Mouse (Mus musculus): ENCODE measurements around the gene Scnn1a.

Gene Scnn1a

GRCm38 (mm10) chr6:125361467-125362291 lies 41.2 kb downstream of the Scnn1a start:
- DNase-seq (ENCODE audit: low read depth, low spot score): no peak

GRCm38 (mm10) chr6:125363021-125363420 lies 42.6 kb downstream of the Scnn1a start:
- no peak for DNase-seq (ENCODE audit: low read depth, low spot score)

- DNase-seq (ENCODE audit: low read depth, low spot score): no peak
These were observed 43.2 kb downstream of the Scnn1a start for GRCm38 (mm10) chr6:125363451-125364242.

- DNase-seq (ENCODE audit: low read depth, low spot score): no peak
These were observed 44.0 kb downstream of the Scnn1a start for GRCm38 (mm10) chr6:125364448-125364847.

GRCm38 (mm10) chr6:125365522-125365921 lies 45.1 kb downstream of the Scnn1a start:
- DNase-seq (ENCODE audit: low read depth, low spot score): no peak

GRCm38 (mm10) chr6:125366133-125366532 lies 45.7 kb downstream of the Scnn1a start:
- DNase-seq (ENCODE audit: low read depth, low spot score): no peak

- no peak for DNase-seq (ENCODE audit: low read depth, low spot score)
These were observed 47.4 kb downstream of the Scnn1a start for GRCm38 (mm10) chr6:125367758-125368371.

- no peak for DNase-seq (ENCODE audit: low read depth, low spot score)
These were observed 56.6 kb downstream of the Scnn1a start for GRCm38 (mm10) chr6:125377042-125377441.

- no peak for DNase-seq (ENCODE audit: low read depth, low spot score)
These were observed 57.4 kb downstream of the Scnn1a start for GRCm38 (mm10) chr6:125377582-125378451.

GRCm38 (mm10) chr6:125378621-125379020 lies 58.2 kb downstream of the Scnn1a start:
- DNase-seq (ENCODE audit: low read depth, low spot score): no peak

GRCm38 (mm10) chr6:125379781-125380180 lies 59.3 kb downstream of the Scnn1a start:
- DNase-seq (ENCODE audit: low read depth, low spot score): no peak

GRCm38 (mm10) chr6:125380372-125381360 lies 60.2 kb downstream of the Scnn1a start, which contains the start of gene Plekhg6:
Gene Plekhg6 (minus strand): TSS chr6:125380793.
- DNase-seq (ENCODE audit: low read depth, low spot score): no peak

GRCm38 (mm10) chr6:125382024-125382423 lies 61.6 kb downstream of the Scnn1a start:
- DNase-seq (ENCODE audit: low read depth, low spot score): no peak

- DNase-seq (ENCODE audit: low read depth, low spot score): no peak
These were observed 64.9 kb downstream of the Scnn1a start for GRCm38 (mm10) chr6:125385066-125385974.

GRCm38 (mm10) chr6:125386080-125386479 lies 65.6 kb downstream of the Scnn1a start:
- DNase-seq (ENCODE audit: low read depth, low spot score): no peak

GRCm38 (mm10) chr6:125389853-125390252 lies 69.4 kb downstream of the Scnn1a start:
- DNase-seq (ENCODE audit: low read depth, low spot score): no peak

Measured in brain, embryonic 18.5 days (tissue).